Mouse (Mus musculus) spleen, postnatal 14 days (tissue): ENCODE data around the gene Tmem9b.
A peak's percentile ranks its signal among the peaks of the same experiment; 100 is the strongest.

Source experiments
- DNase-seq, 2 experiments: peaks; one replicate each; pipeline ENCODE4 v3.0.0; 2021 to 2022; ENCODE audit warnings: low spot score in 2 of 2

The Tmem9b gene

GRCm38 (mm10) chr7:109752008-109752925 lies at the start of gene Tmem9b:
Gene Tmem9b (minus strand): TSS chr7:109752875.
- DNase-seq: peak; percentile 58 to 74

- DNase-seq: no peak
These were observed 48.0 kb upstream of the Tmem9b start for GRCm38 (mm10) chr7:109800626-109801025.

- DNase-seq: no peak
These were observed 46.5 kb upstream of the Tmem9b start for GRCm38 (mm10) chr7:109799168-109799567.

- DNase-seq: no peak
These were observed 42.9 kb upstream of the Tmem9b start for GRCm38 (mm10) chr7:109795564-109795963.

- DNase-seq: no peak
These were observed 41.9 kb upstream of the Tmem9b start for GRCm38 (mm10) chr7:109794556-109794955.

GRCm38 (mm10) chr7:109792759-109793158 lies 40.1 kb upstream of the Tmem9b start:
- peak; percentile 22 to 59 for DNase-seq

- DNase-seq: no peak
These were observed 38.1 kb upstream of the Tmem9b start for GRCm38 (mm10) chr7:109790818-109791217.

- DNase-seq: no peak
These were observed 35.2 kb upstream of the Tmem9b start for GRCm38 (mm10) chr7:109787860-109788259.

- no peak for DNase-seq
These were observed 30.6 kb upstream of the Tmem9b start for GRCm38 (mm10) chr7:109783281-109783680.

- DNase-seq: peak; percentile 58 to 61
These were observed 29.0 kb upstream of the Tmem9b start, which contains the start of gene Nrip3 for GRCm38 (mm10) chr7:109781470-109782203. Gene Nrip3 (minus strand): TSS chr7:109782025.

GRCm38 (mm10) chr7:109781087-109781469 lies 28.4 kb upstream of the Tmem9b start:
- DNase-seq: peak; percentile 9 to 10

GRCm38 (mm10) chr7:109772251-109772650 lies 19.6 kb upstream of the Tmem9b start:
- DNase-seq: no peak

- no peak for DNase-seq
These were observed 16.2 kb upstream of the Tmem9b start for GRCm38 (mm10) chr7:109768699-109769383.

GRCm38 (mm10) chr7:109767575-109768350 lies 15.1 kb upstream of the Tmem9b start:
- no peak for DNase-seq

GRCm38 (mm10) chr7:109764009-109764408 lies 11.3 kb upstream of the Tmem9b start:
- DNase-seq: no peak

- DNase-seq: no peak
These were observed 3.6 kb upstream of the Tmem9b start for GRCm38 (mm10) chr7:109756291-109756690.

- no peak for DNase-seq
These were observed 1.4 kb upstream of the Tmem9b start for GRCm38 (mm10) chr7:109754034-109754433.

GRCm38 (mm10) chr7:109751427-109752007 lies 1.2 kb downstream of the Tmem9b start:
- DNase-seq: no peak

- DNase-seq: no peak
These were observed 4.9 kb downstream of the Tmem9b start for GRCm38 (mm10) chr7:109747747-109748146.

- DNase-seq: no peak
These were observed 11.0 kb downstream of the Tmem9b start for GRCm38 (mm10) chr7:109741703-109742102.

- no peak for DNase-seq
These were observed 11.6 kb downstream of the Tmem9b start for GRCm38 (mm10) chr7:109741060-109741459.
